ENCODE assay signal across 8 mouse cellular contexts in genomic region chr10:11280578-11281463, GRCm38 (mm10). TPM values are rescaled to one million over a fixed set of nuclear protein-coding genes. Genes with fewer than 3 reads are reported as not detected.
DNase-seq lines count a peak whose midpoint lies in the region; ATAC-seq and TF ChIP-seq lines count a peak whose summit lies in the region.

Gene Fbxo30, plus strand, starts transcription at chr10:11281330.

- peak within 1 kb of the TSS; percentile 89 for H3K9ac ChIP-seq in ES-E14 (ENCODE audit: insufficient read depth, low read depth, low read length, poor library complexity, severe bottlenecking)
- peak within 1 kb of the TSS; percentile 85 for H3K9ac ChIP-seq in forebrain, embryonic 15.5 days (replicated peaks)
- peak within 1 kb of the TSS; percentile 96 for H3K9ac ChIP-seq in liver, postnatal 0 days (replicated peaks)
- H3K9ac ChIP-seq in neural tube, embryonic 13.5 days = peak within 1 kb of the TSS; percentile 94

- no peak for TF ChIP-seq EP300 in liver, postnatal 0 days (IDR thresholded peaks at IDR 0.05; ENCODE audit: low read depth)

- WGBS in forebrain, embryonic 15.5 days = under 1% methylated on average over 78 of the region's 93 CpGs
- under 1% methylated on average over 70 of the region's 93 CpGs for WGBS in liver, postnatal 0 days (ENCODE audit: insufficient replicate concordance)
- WGBS in neural tube, embryonic 13.5 days = under 1% methylated on average over 83 of the region's 93 CpGs

- H3K27me3 ChIP-seq in forebrain, embryonic 15.5 days = no peaks in the 10 kb centered on the region
- H3K27me3 ChIP-seq in liver, postnatal 0 days (ENCODE audit: insufficient read depth, low read length) = no peaks in the 10 kb centered on the region
- no peaks in the 10 kb centered on the region for H3K27me3 ChIP-seq in neural tube, embryonic 13.5 days

- no peaks in the 10 kb centered on the region for H3K36me3 ChIP-seq in ES-E14 (ENCODE audit: control insufficient read depth, insufficient read depth, low read length, poor library complexity, severe bottlenecking)
- no peaks in the 10 kb centered on the region for H3K36me3 ChIP-seq in forebrain, embryonic 15.5 days
- H3K36me3 ChIP-seq in liver, postnatal 0 days (replicated peaks; ENCODE audit: insufficient read depth, low read length) = no peaks in the 10 kb centered on the region
- H3K36me3 ChIP-seq in neural tube, embryonic 13.5 days = no peaks in the 10 kb centered on the region

- peak within 1 kb of the TSS; percentile 85 for H3K27ac ChIP-seq in ES-E14 (ENCODE audit: insufficient read depth, low read depth, low read length, poor library complexity, severe bottlenecking)
- H3K27ac ChIP-seq in forebrain, embryonic 15.5 days (replicated peaks) = peak within 1 kb of the TSS; percentile 97
- H3K27ac ChIP-seq in liver, postnatal 0 days (ENCODE audit: low read depth) = peak within 1 kb of the TSS; percentile 98
- peak within 1 kb of the TSS; percentile 97 for H3K27ac ChIP-seq in neural tube, embryonic 13.5 days (replicated peaks)

- in situ Hi-C loops in ES-E14 (cut with MboI; ENCODE audit: low sequenced_read_pairs in 2 of 2, unreplicated experiment in 2 of 2) = no loop called here

- H3K4me1 ChIP-seq in ES-E14 (ENCODE audit: control insufficient read depth in 2 of 2, insufficient read depth in 2 of 2, low read length in 2 of 2, poor library complexity in 1 of 2) = peaks cover 0 to 3% of the 10 kb centered on the region in 2 experiments; a peak in 2 of 4 replicates
- H3K4me1 ChIP-seq in forebrain, embryonic 15.5 days = peaks cover 16% of the 10 kb centered on the region
- peaks cover 5% of the 10 kb centered on the region; the same call in 1 of the 2 replicates for H3K4me1 ChIP-seq in liver, postnatal 0 days (ENCODE audit: insufficient read depth)
- H3K4me1 ChIP-seq in neural tube, embryonic 13.5 days (replicated peaks) = peaks cover 18% of the 10 kb centered on the region

- H3K9me3 ChIP-seq in ES-E14 (ENCODE audit: control insufficient read depth, insufficient read depth, low read depth, low read length) = no peaks in the 10 kb centered on the region
- H3K9me3 ChIP-seq in forebrain, embryonic 15.5 days = no peaks in the 10 kb centered on the region
- no peaks in the 10 kb centered on the region for H3K9me3 ChIP-seq in liver, postnatal 0 days (ENCODE audit: low read length)
- H3K9me3 ChIP-seq in neural tube, embryonic 13.5 days = no peaks in the 10 kb centered on the region

- peak within 1 kb of the TSS; percentile 80 for H3K4me2 ChIP-seq in forebrain, embryonic 15.5 days (replicated peaks)
- peak within 1 kb of the TSS; percentile 88 for H3K4me2 ChIP-seq in liver, postnatal 0 days (ENCODE audit: low read depth, low read length)
- peak within 1 kb of the TSS; percentile 86 for H3K4me2 ChIP-seq in neural tube, embryonic 13.5 days

- peak; percentile 59 for DNase-seq in ES-E14 (ENCODE audit: low read depth, low spot score)
- peak; percentile 94 for DNase-seq in cerebellum, adult 11-12 months
- peak; percentile 92 for DNase-seq in heart, postnatal 25 days (ENCODE audit: low spot score)
- peak; percentile 90 for DNase-seq in layer of hippocampus, adult 11-12 months (ENCODE audit: low spot score)
- DNase-seq in liver, postnatal 0 days = peak; percentile 95
- peak; percentile 61 for DNase-seq in telencephalon, adult 2 months (ENCODE audit: low read depth, low spot score)

- peak within 1 kb of the TSS; percentile 78 to 90 for H3K4me3 ChIP-seq in ES-E14 (ENCODE audit: insufficient read depth in 1 of 2, low read depth in 1 of 2, low read length in 2 of 2, poor library complexity in 1 of 2, severe bottlenecking in 1 of 2)
- peak within 1 kb of the TSS; percentile 97 for H3K4me3 ChIP-seq in forebrain, embryonic 15.5 days
- peak within 1 kb of the TSS; percentile 89 for H3K4me3 ChIP-seq in liver, postnatal 0 days (ENCODE audit: low read depth, low read length)
- H3K4me3 ChIP-seq in neural tube, embryonic 13.5 days = peak within 1 kb of the TSS; percentile 96

- TF ChIP-seq CTCF in liver, postnatal 0 days (IDR thresholded peaks at IDR 0.05; ENCODE audit: low read depth) = peak; percentile 81

- ATAC-seq in forebrain, embryonic 15.5 days (replicated peaks) = peak; percentile 95
- peak; percentile 95 for ATAC-seq in liver, postnatal 0 days
- ATAC-seq in neural tube, embryonic 13.5 days (ENCODE audit: low read depth) = peak; percentile 95

- intact Hi-C loops in heart, postnatal 25 days (cut with DNase I) = loop anchor here (2.0 to 5.0 kb wide), 3 partner anchors 62 to 129 kb away; partner anchors contain the start of gene Epm2a

TF ChIP-seq in ES-E14, 5 proteins besides CTCF, POLR2A, EP300 and RAD21:
- peak; percentile 23; the same call in 1 of the 2 replicates for TF ChIP-seq HCFC1 (IDR thresholded peaks at IDR 0.05; ENCODE audit: borderline replicate concordance, insufficient read depth, low read length)
- no peak for TF ChIP-seq ZNF384 (IDR thresholded peaks at IDR 0.05; ENCODE audit: low read depth, low read length)

RNA-seq across cellular contexts. Expression of gene Fbxo30, which starts in this region (rescaled TPM):
- total RNA-seq in ES-E14 (2012; rRNA removed) = 20.7 and 26.9 TPM in 2 replicates
- 27.7 and 27.9 TPM in 2 replicates for polyA plus RNA-seq in forebrain, embryonic 15.5 days (2015; fragmentation: Nextera tagmentation; extraction: Ambion mirVana)
- 10 to 100 TPM; 26.7 to 29.8 TPM for total RNA-seq in heart, postnatal 25 days (2021)
- 19.5 TPM in 2 replicates for polyA plus RNA-seq in liver, postnatal 0 days (2015; fragmentation: Nextera tagmentation; extraction: Ambion mirVana)
- 21.2 and 25.2 TPM in 2 replicates for polyA plus RNA-seq in neural tube, embryonic 13.5 days (2015; fragmentation: Nextera tagmentation; extraction: Ambion mirVana)

Comparison
In these comparisons a context has a peak if more than half of its experiments do, and no peak if none do; other contexts are left out.
1. Peak in every context shown above with its lines: DNase-seq, ATAC-seq, H3K4me3 ChIP-seq and H3K27ac ChIP-seq.